Mouse (Mus musculus): ENCODE results near the gene Tmsb15l. TPM values are rescaled to one million over a fixed set of nuclear protein-coding genes. Genes with fewer than 3 reads are reported as not detected.

Gene Tmsb15l
- total and polyA plus RNA-seq, 3 experiments = not detected

DNA sequence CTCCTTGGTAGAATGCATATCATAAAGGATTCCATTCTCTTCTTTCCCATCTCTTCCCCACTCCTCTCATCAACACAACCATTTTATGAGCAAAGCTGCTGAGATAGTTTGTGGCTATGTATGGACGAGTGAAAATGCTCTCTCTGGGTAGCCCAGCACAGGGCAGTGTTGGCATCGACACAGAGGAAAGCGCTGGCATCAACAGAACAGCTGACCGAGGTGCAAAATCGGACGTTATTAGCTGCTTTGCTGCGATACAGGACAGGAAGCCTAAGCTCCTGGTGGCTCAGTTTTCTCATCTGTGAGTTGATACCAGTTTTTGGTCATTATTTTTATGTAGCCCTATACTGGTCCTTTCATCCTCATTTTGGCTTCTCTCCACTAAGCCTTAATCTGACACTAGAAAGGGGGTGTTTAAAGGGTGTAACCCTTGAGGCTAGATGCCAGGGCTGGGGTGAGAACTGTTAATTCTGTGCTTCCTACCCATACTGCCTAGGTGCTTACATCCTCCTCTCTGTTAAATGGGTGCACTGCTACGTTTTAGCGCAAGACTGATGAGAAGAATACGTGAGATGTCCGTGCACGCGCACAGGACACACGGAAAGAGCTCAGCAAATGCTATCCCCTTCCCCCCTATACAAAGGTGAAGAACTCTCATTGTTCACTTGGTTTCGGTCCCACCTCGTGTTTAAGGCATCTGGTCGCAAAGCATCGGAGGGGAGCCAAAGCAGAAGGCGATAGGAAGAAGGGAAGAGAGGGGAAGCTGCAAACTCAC lies 15.7 kb upstream of the Tmsb15l start:
- Histone ChIP-seq H3K4me1 (ENCODE audit: control insufficient read depth in 1 of 2, insufficient read depth in 2 of 2, low read length in 2 of 2) (peaks cover 8 to 9% of the 10 kb centered on the region in 2 experiments; a peak in 3 of 4 replicates), H3K27ac (ENCODE audit: control insufficient read depth, low read depth, low read length) (no peak overlapping the region), H3K36me3 (ENCODE audit: control insufficient read depth in 1 of 2, insufficient read depth in 2 of 2, low read length in 2 of 2) (peaks cover 0 to 11% of the 10 kb centered on the region in 2 experiments; a peak in 2 of 4 replicates), H3K9ac (ENCODE audit: control insufficient read depth, low read depth, low read length, poor library complexity, severe bottlenecking) (no peak overlapping the region), H3K9me3 (replicated peaks; ENCODE audit: insufficient read depth, low read length) (no peaks in the 10 kb centered on the region), H3K79me2 (ENCODE audit: control insufficient read depth, insufficient read depth, low read length, poor library complexity) (no peaks in the 10 kb centered on the region), H3K27me3 (ENCODE audit: control insufficient read depth in 1 of 2, insufficient read depth in 2 of 2, low read length in 2 of 2) (no peaks in the 10 kb centered on the region), H3K4me3 (ENCODE audit: control insufficient read depth in 1 of 2, insufficient read depth in 1 of 2, low read depth in 2 of 2, low read length in 2 of 2) (no peak overlapping the region)
- no peak for DNase-seq (ENCODE audit: low read depth, low spot score)
- no peak for TF ChIP-seq USF1 (IDR thresholded peaks at IDR 0.05; ENCODE audit: low read depth, low read length)
- TF ChIP-seq GABPA (IDR thresholded peaks at IDR 0.05; ENCODE audit: low read depth, low read length) = no peak
- TF ChIP-seq ZNF384 (IDR thresholded peaks at IDR 0.05; ENCODE audit: low read depth, low read length) = no peak
- no peak for TF ChIP-seq ELF1 (IDR thresholded peaks at IDR 0.05; ENCODE audit: low read depth, low read length)
- no peak for TF ChIP-seq MAFK (IDR thresholded peaks at IDR 0.05; ENCODE audit: borderline replicate concordance, low read depth, low read length)
- no peak for TF ChIP-seq GATA1 (IDR thresholded peaks at IDR 0.05; ENCODE audit: low read depth, low read length)
- TF ChIP-seq MYC (IDR thresholded peaks at IDR 0.05; ENCODE audit: low read depth, low read length) = no peak
- TF ChIP-seq ZKSCAN1 (IDR thresholded peaks at IDR 0.05; ENCODE audit: low read depth, low read length) = no peak
- TF ChIP-seq NELFE (IDR thresholded peaks at IDR 0.05; ENCODE audit: low read depth, low read length) = no peak
- no peak for TF ChIP-seq EP300 (IDR thresholded peaks at IDR 0.05; ENCODE audit: low read depth in 1 of 2, low read length in 2 of 2)
- no peak for TF ChIP-seq E2F4 (IDR thresholded peaks at IDR 0.05; ENCODE audit: borderline replicate concordance, low read depth, low read length)

DNA sequence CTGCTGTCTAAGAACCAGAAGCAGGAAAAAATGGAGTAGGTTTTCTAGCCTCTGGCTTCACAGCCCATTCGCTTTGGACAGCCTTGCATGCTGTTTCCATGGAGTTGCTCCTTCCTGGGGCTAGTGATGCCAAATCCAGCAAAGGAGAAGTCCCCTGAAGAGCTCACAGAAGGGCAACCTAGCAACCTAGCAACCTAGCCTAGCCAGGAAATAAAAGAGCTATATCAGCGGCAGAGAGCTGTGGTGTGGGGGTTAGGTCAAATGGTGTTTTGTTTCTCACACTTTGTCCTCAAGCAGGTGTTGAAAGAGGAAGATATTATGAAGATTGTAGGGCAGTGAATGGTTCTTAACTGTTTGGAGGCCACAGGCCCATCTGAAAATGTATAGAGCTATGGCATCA lies 14.6 kb upstream of the Tmsb15l start:
- no peak overlapping the region for H3K27ac ChIP-seq (ENCODE audit: control insufficient read depth, low read depth, low read length)
- no peaks in the 10 kb centered on the region for H3K27me3 ChIP-seq (ENCODE audit: control insufficient read depth in 1 of 2, insufficient read depth in 2 of 2, low read length in 2 of 2)
- TF ChIP-seq MEF2A (IDR thresholded peaks at IDR 0.05; ENCODE audit: extremely low read depth, insufficient replicate concordance, low read depth, low read length, poor library complexity, severe bottlenecking) (no peak), POLR2A (IDR thresholded peaks at IDR 0.05; ENCODE audit: control insufficient read depth in 1 of 2, insufficient read depth in 1 of 2, low read depth in 1 of 2, low read length in 2 of 2, poor library complexity in 1 of 2) (no peak), GATA1 (IDR thresholded peaks at IDR 0.05; ENCODE audit: low read depth, low read length) (no peak), SMC3 (IDR thresholded peaks at IDR 0.05; ENCODE audit: low read depth, low read length) (no peak), CHD2 (IDR thresholded peaks at IDR 0.05; ENCODE audit: low read length) (no peak), ZC3H11A (IDR thresholded peaks at IDR 0.05; ENCODE audit: low read depth, low read length) (no peak), USF1 (IDR thresholded peaks at IDR 0.05; ENCODE audit: low read depth, low read length) (no peak), POLR2AphosphoS5 (IDR thresholded peaks at IDR 0.05; ENCODE audit: borderline replicate concordance, low read depth, low read length) (no peak), UBTF (IDR thresholded peaks at IDR 0.05; ENCODE audit: borderline replicate concordance, insufficient read depth, low read depth, low read length) (no peak)

More for the DNA sequence above, 14.6 kb upstream of the Tmsb15l start:
- Histone ChIP-seq H3K9ac (ENCODE audit: control insufficient read depth, low read depth, low read length, poor library complexity, severe bottlenecking) (no peak overlapping the region), H3K79me2 (ENCODE audit: control insufficient read depth, insufficient read depth, low read length, poor library complexity) (no peaks in the 10 kb centered on the region), H3K4me3 (ENCODE audit: control insufficient read depth in 1 of 2, insufficient read depth in 1 of 2, low read depth in 2 of 2, low read length in 2 of 2) (no peak overlapping the region), H3K4me1 (ENCODE audit: control insufficient read depth in 1 of 2, insufficient read depth in 2 of 2, low read length in 2 of 2) (peaks cover 2 to 3% of the 10 kb centered on the region in 2 experiments; a peak in 3 of 4 replicates), H3K36me3 (ENCODE audit: control insufficient read depth in 1 of 2, insufficient read depth in 2 of 2, low read length in 2 of 2) (peaks cover 0 to 4% of the 10 kb centered on the region in 2 experiments; a peak in 2 of 4 replicates), H3K9me3 (replicated peaks; ENCODE audit: insufficient read depth, low read length) (no peaks in the 10 kb centered on the region)
- DNase-seq (ENCODE audit: low read depth, low spot score) = no peak
